Mouse (Mus musculus): Measurements from ENCODE around the gene Gm17067. TPM values are rescaled to one million over a fixed set of nuclear protein-coding genes. Genes with fewer than 3 reads are reported as not detected.

The Gm17067 gene
- polyA plus RNA-seq (2012; fragmentation: generic; extraction: Trizol): not detected

GRCm38 (mm10) chr7:42726917-42727316 lies at the start of gene Gm17067:
Gene Gm17067, minus strand, starts transcription at chr7:42727017.

DNA sequence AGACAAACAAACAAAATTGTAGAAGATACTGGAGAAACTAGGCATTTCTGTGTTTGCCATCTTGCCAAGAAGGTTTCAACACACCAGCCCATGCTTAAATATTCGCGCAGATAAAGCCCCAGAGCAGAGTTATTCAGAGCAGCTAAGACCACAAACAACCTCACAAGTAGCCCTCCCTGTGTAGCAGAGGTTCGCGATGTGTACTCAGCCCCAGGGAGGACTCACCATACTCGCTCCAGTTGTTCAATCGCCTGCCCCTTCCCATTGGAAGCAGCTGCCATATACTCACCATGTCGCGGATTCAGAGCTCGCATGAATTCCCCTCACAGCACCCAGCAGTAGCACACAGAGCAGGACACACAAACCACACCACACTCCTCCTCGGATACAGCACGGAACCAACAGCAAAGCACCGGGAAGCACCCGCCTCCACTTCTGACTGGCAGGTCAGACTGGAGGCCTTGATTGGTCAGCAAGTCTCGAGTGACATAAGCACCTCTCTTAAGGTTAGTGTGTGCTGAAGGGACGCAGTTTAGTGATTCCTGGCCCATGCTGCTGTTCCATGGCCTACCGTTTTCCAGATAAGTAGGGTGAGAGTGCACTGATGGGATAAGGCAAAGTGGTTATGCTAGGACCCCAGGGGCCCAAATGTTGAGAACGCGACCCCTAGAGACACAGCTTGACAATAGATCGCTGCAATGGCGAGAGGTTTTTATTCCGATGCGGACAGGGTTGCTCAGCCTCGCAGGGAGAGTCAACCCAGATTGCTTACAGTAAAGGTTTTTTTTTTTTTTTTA lies 34.3 kb downstream of the Gm17067 start, which contains the start of gene Zfp975:
Gene Zfp975 (minus strand): TSS at position 381 of the 797 bp plus-strand sequence.

Other genes with a start within 250 kb of the Gm17067 start
- gene Zfp141, start 221.3 kb downstream of the Gm17067 start, polyA plus RNA-seq (2012; fragmentation: generic; extraction: Trizol): 1 to 10 TPM in 1 of 2 experiments, under 1 TPM in 1; 0.07 to 1.0 TPM
- not detected for gene Gm21028, start 148.4 kb downstream of the Gm17067 start, polyA plus RNA-seq (2012; fragmentation: generic; extraction: Trizol)
- gene Zfp977, start 134.5 kb downstream of the Gm17067 start, polyA plus RNA-seq (2012; fragmentation: generic; extraction: Trizol): under 1 TPM in 1 of 2 experiments, not detected in 1; 0.13 TPM
- under 1 TPM; 0.01 to 0.15 TPM for gene Zfp976, start 84.4 kb downstream of the Gm17067 start, polyA plus RNA-seq (2012; fragmentation: generic; extraction: Trizol)
- gene Zfp975, start 34.3 kb downstream of the Gm17067 start, polyA plus RNA-seq (2012; fragmentation: generic; extraction: Trizol): under 1 TPM; 0.02 to 0.51 TPM
- not detected for gene Vmn2r62, start 66.5 kb upstream of the Gm17067 start, polyA plus RNA-seq (2012; fragmentation: generic; extraction: Trizol)
- gene Gm2381, start 140.2 kb upstream of the Gm17067 start, polyA plus RNA-seq (2012; fragmentation: generic; extraction: Trizol): not detected
- under 1 TPM in 1 of 2 experiments, not detected in 1; under 0.01 TPM for gene Vmn2r63, start 206.8 kb upstream of the Gm17067 start, polyA plus RNA-seq (2012; fragmentation: generic; extraction: Trizol)